Mouse (Mus musculus): ENCODE results near the gene Hist4h4.

The Hist4h4 gene

DNA sequence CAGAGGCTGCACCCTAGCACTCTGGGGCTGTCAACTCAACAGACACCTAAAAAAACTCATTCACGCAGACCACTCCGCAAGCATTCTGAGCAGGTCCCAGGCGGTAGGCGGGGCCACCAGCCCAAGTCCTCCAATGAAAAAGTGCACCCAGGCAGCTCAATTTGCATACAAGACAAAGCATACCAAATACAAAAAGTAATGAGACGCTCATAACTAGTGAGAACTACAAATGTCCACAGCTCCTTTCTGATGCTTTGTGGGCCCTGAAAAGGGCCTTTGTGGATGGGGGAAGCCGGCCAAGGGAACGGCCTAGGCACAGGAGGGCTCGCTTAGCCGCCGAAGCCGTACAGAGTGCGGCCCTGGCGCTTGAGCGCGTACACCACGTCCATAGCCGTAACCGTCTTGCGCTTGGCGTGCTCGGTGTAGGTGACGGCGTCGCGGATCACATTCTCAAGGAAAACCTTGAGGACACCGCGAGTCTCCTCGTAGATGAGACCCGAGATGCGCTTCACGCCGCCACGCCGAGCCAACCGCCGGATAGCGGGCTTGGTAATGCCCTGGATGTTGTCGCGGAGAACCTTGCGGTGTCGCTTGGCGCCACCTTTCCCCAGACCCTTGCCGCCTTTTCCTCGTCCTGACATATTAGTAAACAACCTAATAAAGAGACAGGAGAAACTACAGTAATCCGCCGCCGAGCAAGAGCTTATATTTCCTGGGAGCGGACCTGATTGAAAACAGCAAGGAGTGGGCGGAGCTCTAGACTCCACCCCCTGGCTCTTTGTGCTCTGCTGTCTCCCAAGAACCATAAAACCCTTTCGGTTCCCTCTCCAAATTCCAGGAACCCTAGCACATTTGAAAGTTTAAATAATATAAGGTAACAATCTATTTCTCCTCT, at the start of gene Hist4h4:
Gene Hist4h4, minus strand, starts transcription at position 677 of the 895 bp plus-strand sequence.
- peak; percentile 96 to 98 for DNase-seq

DNA sequence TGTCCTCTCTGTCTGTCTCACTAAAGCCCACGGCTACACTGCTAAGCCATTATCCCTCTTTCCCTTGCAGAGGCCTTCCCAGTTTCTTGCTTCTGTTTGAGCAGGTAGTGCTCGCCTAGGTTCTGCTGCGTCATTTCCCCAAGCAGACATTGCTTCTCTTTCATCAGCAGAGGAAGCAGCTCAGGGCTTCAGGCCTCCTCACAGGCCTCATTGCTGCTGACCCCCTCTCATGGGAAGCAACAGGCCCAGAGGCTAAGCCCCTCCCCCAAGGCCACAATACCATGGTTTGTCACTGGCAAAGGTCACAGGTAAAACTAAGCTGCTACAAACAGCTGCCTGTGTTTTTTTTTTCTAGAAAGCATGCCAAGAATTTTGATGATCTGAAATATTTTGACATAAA, 48.5 kb upstream of the Hist4h4 start:
- DNase-seq: no peak

DNA sequence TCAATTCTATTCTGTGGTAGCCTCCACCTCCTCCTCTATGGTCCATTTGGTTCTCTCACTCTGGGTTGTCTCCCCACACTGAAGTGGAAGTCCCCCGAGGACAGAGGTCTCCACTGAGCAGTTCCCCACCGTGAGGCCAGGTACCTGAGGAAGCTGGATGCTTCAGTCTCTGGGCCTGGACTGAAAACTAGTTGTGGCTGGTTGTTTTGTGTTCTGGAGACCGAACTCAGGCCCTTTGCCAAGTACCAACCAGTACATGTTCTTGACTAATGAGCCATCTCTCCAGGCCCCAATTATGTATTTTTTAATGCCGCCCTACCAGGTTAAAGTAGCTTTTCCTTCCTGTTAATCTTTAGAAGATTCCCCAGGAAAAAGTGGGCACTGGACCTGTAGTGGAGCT, 48.1 kb upstream of the Hist4h4 start:
- no peak for DNase-seq

DNA sequence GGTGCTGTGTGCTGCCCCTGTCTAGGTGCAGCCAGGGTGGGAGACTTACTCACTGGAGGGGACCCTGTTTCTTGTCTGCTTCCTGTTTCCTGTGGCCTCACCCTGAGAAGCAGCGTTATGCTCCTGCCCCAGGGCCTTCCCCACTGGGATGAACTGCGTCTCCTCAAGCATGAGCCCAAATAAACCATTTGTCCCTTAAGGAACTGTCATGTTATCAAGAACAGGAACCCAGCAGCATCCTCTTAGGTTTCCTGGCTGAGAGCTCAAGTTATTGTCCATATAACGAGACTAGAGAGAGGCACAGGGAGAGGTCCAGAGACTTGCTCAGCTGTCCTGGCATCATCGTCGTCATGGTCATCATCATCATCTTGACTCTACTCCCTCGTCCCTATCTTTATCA, 46.1 kb upstream of the Hist4h4 start:
- no peak for DNase-seq

DNA sequence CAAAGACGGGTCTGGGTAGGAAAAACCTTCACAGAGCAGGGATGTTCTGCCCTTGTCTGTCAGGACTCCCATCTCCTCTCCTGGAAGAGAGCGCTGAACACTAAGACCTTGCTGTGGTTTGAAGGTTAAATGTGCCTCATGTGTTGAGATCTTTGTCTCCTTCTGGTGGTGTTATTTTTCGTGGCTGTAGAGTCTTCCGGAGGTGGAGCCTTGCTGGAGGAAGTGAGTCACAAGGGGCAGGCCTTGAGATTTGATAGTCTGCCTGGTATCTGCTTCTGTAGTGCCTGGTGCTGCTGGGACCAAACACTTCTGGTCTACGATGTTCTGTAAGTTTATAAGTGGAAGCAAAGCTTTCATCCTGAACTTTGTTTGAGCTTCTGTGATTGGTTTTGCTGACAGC, 44.8 kb upstream of the Hist4h4 start:
- DNase-seq: no peak

DNA sequence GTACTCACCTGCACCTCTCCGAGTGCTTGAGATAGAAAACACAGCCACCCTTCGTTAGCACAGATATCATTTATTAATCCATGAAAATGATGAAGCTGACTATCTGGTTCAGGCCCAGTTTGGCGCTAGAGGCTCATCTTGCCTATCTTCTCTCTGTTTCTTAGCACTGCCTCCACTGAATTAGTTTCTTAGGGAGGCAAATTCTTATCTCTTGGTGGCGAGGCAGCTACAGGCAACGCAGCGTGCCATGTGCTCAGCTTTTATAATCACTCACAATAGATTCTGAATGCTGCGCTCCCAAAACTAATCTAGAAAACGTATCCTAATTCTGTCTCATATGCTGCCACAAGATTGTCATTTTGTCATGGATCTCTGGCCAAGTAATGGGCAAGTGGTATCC, 44.2 kb upstream of the Hist4h4 start:
- DNase-seq: no peak

DNA sequence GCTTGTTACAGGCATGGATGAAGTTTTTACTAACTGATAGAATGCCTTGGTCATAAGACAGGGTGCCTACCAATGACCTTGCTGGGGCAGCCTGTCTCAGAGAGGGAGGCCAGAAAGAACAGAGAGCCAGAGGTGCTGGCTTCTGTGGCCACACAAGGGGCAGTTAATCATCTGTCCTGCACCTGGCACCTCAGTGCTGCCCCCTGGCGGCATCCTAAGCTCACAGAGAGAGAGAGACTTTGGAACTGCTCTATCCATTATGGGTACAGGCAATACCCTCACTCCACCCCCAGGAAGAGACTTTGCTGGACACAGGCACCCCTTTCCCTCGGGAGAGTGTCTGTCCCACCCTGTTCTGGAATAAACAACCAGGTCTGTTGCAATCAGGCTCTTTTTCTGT, 43.6 kb upstream of the Hist4h4 start:
- DNase-seq: peak; percentile 14 to 47

DNA sequence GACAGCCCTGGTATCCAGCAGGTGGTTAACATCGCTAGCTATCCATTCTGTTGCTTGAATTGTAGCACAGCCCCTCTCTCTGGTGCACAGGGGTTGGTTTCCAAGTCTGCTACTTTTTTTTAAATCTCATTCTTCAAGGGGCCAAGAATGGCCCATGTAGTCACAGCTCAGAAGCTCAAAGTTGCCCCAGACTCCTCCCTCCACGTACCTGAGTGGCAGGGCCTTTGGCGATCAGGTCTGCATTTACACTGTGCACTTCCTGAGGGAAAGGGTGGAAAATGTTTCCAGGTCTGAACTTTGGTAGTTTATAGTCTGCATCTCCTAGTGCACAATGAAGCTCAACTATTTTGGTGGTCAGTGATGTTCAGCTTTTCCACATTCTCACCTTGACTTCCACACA, 43.1 kb upstream of the Hist4h4 start:
- no peak for DNase-seq

DNA sequence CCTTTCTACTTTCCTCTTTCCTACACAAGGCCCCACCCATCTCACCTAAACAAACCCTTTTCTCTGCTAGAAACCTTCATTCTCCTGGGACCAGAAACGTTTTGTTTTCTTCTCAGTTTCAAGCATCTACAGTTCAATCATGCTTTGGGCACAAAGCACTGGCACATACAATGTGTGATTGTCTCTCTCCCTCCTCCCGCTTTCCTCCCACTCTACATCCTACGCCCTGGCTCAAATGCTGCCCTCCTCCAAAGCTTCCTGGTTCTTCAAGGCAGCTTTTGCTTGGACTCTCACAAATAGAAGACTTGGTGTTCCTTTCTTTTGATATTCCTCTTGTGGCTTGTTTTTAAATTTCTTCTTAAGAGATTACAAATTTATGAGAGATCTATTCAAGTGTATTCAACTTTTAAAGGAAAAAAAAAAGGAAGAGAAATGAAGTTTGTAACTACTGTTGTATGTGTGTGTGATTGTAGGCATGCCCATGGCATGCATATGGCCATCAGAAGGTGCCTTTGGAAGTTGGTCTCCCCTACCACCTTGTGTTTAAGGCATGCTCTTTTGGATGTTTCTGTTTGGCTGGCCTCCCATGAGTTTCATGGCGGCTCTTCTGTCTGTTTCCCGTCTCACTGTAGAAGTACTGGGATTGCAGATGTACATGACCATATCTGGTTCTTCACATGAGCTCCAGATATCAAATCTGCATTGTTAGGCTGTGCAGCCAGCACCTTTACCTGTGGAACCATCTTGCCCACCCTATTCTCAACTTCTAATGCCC, 41.7 kb upstream of the Hist4h4 start:
- DNase-seq: no peak

DNA sequence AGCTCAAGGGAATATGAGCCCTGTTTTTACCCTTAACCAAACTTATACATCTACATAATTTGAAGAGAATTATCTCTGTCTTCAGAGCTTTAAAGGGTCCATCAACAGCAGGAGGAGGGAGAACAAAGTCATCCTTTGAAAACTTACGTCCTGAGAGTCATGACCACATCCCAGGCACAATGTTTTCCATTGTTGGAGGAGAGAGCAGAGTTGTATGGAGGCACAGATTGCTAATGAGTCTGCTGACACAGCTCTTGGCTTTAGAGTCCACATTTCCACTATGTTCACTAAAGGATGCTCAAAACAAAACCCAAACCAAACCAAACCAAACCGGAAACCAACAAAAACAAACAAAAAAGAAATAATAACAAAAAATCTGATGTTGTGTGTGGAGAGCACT, 40.7 kb upstream of the Hist4h4 start:
- no peak for DNase-seq

DNA sequence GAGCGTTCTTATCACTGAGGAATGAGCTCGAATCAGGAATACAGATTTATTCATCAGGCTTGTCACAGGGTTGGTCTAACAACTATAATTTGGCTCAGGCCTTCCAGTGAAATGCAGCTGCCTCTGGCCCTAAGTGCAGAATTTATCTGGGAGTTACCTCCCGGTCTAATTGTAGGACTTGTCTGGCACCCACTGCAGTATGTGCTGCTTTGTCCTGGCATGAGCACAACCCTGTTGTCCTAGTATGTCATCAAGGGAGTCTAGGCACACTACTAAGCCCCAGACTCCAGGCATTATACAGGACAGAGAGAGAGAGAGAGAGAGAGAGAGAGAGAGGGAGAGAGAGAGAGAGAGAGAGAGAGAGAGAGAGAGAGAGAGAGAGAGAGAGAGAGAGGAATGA, 33.1 kb upstream of the Hist4h4 start:
- DNase-seq: no peak

DNA sequence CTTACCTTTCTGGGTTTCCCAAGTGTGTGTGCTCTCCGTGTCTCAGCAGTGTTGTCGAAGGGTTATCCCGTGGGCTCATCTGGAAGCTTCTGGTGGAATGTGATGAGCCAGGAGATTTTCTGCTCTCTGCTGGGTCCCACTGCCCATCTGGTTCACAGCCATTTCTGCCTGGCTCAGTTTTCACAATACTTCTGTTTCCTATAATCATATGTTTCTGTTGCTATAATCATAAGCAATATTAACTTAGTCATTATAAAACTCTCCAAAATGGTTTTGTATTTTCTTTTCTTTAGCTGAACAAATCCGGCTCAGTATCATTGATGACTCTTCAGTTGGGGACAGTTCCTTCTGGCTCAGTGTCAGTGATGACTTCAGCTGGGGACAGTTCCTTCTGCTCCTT, 31.1 kb upstream of the Hist4h4 start, which contains the start of gene Smco3:
Gene Smco3, minus strand, starts transcription at position 101 of the 400 bp plus-strand sequence.
- no peak for DNase-seq

DNA sequence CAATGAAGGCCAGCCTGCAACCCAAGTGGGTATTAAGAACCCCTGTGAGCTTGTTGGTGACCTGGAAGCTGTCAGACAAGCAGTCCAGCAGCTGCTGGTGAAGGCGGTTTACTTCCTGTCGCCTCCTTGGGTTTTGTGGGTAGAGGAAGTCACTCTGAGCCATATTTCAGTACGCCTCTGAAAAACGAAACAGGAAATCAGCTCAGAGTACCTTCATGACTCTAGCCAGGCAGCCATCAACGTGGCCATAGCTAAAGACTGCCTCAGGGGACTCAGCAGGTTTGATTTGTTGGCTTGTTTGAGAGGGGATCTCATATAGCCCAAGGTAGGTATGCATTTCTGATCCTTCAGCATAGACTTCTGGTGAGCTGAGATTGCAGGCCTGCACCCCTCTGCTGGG, 27.5 kb upstream of the Hist4h4 start:
- no peak for DNase-seq

DNA sequence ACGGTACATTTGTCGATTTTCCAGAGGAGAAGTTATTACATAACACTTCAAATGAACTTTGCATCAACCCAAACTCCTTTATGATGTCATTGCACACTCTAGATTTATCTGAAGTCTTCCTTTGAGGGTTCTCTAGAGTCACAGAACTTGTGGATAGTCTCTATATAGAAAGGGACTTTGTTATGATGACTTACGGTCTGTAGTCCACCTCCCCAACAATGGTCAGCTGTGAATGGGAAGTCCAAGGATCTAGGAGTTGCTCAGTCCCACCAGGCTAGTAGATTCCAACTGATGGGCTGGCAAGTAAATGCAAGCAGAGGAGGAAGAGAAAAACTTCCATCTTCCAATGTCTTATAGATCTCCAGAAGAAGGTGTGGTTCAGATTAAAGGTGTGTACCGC, 24.5 kb upstream of the Hist4h4 start:
- DNase-seq: no peak

DNA sequence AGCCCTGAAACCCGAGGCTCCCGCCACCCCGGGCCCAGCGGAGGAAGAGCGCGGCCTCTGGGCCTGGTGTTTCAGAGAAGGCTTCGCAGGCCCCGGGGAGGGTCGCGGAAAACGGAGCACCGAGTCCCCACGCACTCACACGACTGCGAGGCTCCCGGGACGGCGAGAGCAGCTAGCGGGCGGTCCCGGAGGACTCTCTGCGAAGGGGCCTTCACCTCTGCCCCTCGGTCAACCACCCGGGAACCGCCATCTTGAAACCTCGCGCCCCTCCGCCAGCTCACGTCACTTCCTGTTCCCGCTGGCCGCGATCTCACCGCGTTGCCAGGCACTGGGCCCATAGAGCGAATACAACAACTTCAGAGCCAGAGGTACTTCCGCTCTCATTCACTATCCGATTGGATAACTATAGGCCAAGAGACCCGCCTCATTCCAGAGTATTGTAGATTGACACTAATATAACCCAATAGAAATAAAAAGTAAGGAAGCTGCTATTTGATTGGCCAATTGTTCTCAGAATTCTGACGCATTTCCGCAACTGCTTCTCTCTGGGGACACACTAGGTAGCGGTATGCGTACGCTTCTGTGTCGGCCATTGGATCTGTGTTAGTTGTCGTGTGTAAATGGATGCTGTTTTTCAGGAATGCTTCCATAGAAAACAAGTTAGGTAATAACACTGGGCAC, 23.8 kb upstream of the Hist4h4 start, which contains the start of gene Wbp11:
Gene Wbp11, minus strand, starts transcription at position 353 of the 681 bp plus-strand sequence.
- peak; percentile 96 for DNase-seq

DNA sequence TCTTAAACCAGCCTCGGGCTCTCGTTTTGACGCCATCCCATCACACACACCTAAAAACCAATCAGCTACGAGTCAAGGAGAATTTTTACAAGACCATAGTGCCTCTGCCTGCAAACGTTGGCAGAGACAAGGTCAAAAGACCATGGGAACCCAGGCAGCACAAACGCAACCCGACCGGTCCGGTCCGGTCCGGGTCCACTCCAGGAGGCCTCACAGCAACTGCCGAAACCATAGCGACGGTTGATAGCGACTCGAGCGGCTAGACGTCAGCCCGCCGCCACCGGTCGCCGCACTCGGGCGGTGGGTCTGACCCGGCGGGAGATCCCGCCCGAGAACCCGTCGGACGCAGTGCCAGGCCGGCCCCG, 23.3 kb upstream of the Hist4h4 start, which contains the start of gene BC049715:
Gene BC049715, plus strand, starts transcription at position 111 of the 365 bp plus-strand sequence.
- no peak for DNase-seq

DNA sequence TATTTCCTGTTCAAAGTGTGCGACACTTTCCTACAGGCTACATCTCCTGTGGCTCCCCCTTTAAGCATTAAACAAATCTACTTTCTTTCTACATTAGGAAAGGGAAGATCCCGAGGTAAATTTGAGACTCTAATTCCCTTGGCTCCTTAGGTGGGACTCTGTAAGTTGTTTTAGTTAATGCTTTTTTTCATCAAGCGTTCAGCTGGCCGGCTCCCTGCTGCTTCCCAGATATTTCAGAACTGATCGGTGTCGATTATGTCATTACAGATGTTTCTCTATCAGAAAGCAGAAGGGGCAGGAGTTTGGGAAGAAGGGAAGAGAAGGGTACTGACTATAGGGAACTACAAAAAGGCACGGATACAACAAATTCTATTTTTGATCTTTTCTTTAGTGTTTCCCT, 22.9 kb upstream of the Hist4h4 start:
- DNase-seq: no peak

DNA sequence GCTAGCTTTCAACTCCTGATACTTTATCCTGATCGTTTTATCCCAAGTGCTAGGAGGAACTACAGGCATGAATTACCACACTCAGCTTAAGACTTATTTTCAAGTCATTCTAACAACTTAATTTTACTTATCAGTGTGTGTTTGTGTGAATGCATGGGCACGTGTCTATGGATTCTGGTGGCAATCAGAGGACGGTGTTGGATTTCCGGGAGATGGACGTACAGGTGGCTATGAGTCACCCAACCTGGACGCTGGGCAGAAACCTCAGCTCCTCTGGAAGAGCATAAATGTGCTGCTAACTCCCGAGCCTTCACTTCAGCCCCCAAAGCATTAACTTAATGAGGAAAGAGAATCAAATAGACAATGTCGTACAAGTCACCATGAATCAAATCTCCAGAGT, 20.8 kb upstream of the Hist4h4 start:
- DNase-seq: no peak

DNA sequence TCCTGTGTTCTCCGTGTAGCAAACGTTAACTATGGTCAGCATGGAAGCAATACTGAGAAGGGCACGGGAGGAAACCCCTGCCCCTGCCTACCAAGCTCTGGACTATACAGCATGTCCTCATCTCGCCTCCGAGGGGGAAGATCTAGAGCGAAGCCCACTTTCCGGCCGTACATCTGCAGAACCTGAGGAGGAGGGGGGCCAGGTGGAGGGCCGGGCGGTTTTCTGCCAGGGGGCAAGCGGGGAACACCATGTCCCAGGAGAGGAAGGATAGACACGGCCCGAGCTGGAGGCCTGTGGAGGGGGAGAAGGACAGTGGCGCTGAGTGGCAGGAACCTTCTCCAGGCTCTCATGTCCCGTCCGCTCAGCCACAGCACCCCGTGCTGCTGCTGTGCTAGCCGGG, 16.9 kb upstream of the Hist4h4 start:
- no peak for DNase-seq

DNA sequence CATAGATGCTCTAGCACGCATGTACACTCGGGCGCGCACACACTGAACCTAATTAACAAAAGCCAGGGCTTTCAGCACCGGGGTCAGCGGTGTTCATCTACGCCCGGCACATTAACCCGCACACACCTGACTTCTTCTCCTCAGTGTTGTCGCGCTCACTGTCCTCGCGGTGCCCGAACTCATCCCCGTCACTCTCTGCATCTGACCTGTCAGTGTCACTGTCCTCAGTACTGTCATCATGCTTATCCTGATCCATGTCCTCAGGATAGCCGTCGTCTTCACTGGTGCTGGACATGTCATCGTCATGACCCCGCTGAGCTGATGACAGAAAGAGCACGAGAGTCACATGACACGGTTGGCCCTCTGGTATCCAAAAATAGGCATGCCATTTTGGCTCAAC, 16.2 kb upstream of the Hist4h4 start:
- DNase-seq: no peak

DNA sequence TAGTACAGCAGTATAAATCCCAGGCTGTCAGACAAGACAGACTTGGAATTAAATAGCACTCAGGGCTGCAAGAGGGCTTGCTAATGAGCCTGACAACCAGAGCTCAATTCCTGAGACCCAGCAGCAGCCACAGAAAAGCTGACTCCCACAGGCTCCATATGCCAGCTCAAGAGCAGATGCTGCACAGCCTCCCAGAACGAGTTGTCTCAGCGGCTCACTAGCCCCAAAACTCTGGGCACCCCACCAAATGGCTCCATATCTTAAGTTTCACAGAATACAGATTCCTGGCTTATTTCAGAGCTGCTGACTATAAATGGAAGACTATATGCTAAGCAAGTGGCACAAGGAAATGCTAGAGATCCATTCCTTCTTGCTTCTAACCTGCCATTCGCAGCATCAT, 13.3 kb upstream of the Hist4h4 start:
- DNase-seq: no peak

DNA sequence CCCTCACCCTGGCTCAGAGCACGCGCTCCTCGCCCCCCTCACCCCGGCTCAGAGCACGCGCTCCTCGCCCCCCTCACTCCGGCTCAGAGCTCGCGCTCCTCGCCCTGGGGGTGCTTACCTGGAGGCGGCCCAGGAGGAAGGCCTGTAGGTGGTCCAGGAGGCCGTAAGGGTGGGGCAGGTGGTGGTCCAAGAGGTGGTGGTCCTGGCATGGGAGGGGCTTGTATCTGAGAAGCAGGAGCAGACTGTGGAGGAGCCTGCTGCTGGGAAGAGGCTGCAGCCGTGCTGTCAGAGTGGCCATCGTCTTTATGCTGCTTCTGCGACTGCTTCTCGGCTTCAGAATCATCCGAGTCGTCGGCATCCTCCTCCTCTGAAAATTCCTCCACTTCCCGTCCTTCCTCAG, 12.6 kb upstream of the Hist4h4 start:
- no peak for DNase-seq

DNA sequence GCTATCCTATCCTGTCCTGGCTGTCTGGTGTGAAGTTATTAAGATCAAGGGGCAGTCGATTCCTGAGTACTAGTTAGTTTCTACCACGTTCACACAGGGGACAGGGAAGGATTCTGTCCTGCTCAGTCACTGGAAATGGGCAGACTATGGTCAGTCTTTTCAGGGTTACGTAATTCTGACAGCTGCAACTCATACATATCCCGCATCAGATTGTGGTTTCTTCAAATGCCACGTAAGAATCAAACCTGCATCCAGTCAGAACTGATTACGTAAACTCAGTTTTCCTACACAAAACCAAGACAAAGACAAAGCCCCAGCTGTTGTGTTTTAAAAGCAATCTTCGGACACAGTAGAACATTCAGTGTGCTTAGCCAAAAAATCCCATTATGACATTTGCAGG, 11.2 kb upstream of the Hist4h4 start:
- no peak for DNase-seq
